ENCODE assay signal across 11 mouse cellular contexts in genomic region chr4:8113558-8113957, GRCm38 (mm10).
A peak's percentile ranks its signal among the peaks of the same experiment; 100 is the strongest.
DNase-seq lines count a peak whose midpoint lies in the region; ATAC-seq and TF ChIP-seq lines count a peak whose summit lies in the region.
"Had no signal": no experiment of that assay in that cellular context is flagged by ENCODE, and none has a peak within 500 bp of the region (broad histone marks: within the 10 kb centered on the region; RNA-seq: fewer than 3 reads in every experiment).

No protein-coding gene starts in this region.

- ATAC-seq in heart, embryonic 11.5 days (replicated peaks; ENCODE audit: insufficient number of reproducible peaks, low FRiP score, low TSS enrichment): no peak
- no peak for ATAC-seq in cerebellum, adult (ENCODE audit: insufficient number of reproducible peaks, low FRiP score, low TSS enrichment)
- ATAC-seq: hindbrain, postnatal 0 days had no signal

- TF ChIP-seq CTCF in heart, adult 2 months (IDR thresholded peaks at IDR 0.05): no peak

- no peaks in the 10 kb centered on the region for H3K79me2 ChIP-seq in heart, adult 2 months (replicated peaks; ENCODE audit: control insufficient read depth, insufficient read depth, low read length)

- H3K4me1 ChIP-seq in heart, embryonic 11.5 days (ENCODE audit: control insufficient read depth, insufficient read depth, low read length): no peaks in the 10 kb centered on the region
- peaks cover 9% of the 10 kb centered on the region for H3K4me1 ChIP-seq in heart, adult 2 months (ENCODE audit: control insufficient read depth, insufficient read depth, low read length)
- H3K4me1 ChIP-seq in forebrain, embryonic 10.5 days: peaks cover 2% of the 10 kb centered on the region; the same call in 1 of the 2 replicates
- H3K4me1 ChIP-seq: limb, embryonic 15.5 days had no signal

- TF ChIP-seq POLR2A in heart, adult 2 months (IDR thresholded peaks at IDR 0.05; ENCODE audit: insufficient read depth, low read depth, low read length): no peak

- no peak overlapping the region for H3K27ac ChIP-seq in heart, embryonic 11.5 days (ENCODE audit: low read depth, low read length)
- peak overlapping the region; percentile 58 for H3K27ac ChIP-seq in heart, adult 2 months
- no peak overlapping the region for H3K27ac ChIP-seq in forebrain, embryonic 10.5 days
- H3K27ac ChIP-seq: hindbrain, postnatal 0 days; limb, embryonic 15.5 days had no signal

- H3K4me2 ChIP-seq in heart, embryonic 11.5 days: no peak overlapping the region
- H3K4me2 ChIP-seq: limb, embryonic 15.5 days had no signal

- WGBS in heart, embryonic 11.5 days (ENCODE audit: insufficient replicate concordance): 53% methylated on average over 3 of the region's 3 CpGs
- WGBS in heart, adult 2 months: 45% methylated on average over 3 of the region's 3 CpGs
- WGBS in forebrain, embryonic 10.5 days: 87% methylated on average over 3 of the region's 3 CpGs

- peak; percentile 74; the same call in 1 of the 2 replicates for TF ChIP-seq EP300 in heart, adult 2 months (IDR thresholded peaks at IDR 0.05; ENCODE audit: insufficient read depth, low read depth, low read length)

- H3K9me3 ChIP-seq in heart, embryonic 11.5 days (replicated peaks; ENCODE audit: control insufficient read depth, low read length): no peaks in the 10 kb centered on the region
- H3K9me3 ChIP-seq in forebrain, embryonic 10.5 days: no peaks in the 10 kb centered on the region
- H3K9me3 ChIP-seq: limb, embryonic 15.5 days had no signal

- no peaks in the 10 kb centered on the region for H3K27me3 ChIP-seq in heart, embryonic 11.5 days (ENCODE audit: control insufficient read depth, insufficient read depth, low read length)
- H3K27me3 ChIP-seq in heart, adult 2 months (ENCODE audit: control insufficient read depth, insufficient read depth, low read length): no peaks in the 10 kb centered on the region
- no peaks in the 10 kb centered on the region for H3K27me3 ChIP-seq in forebrain, embryonic 10.5 days (ENCODE audit: poor library complexity, severe bottlenecking)
- H3K27me3 ChIP-seq: limb, embryonic 15.5 days had no signal

- H3K9ac ChIP-seq in heart, embryonic 11.5 days (ENCODE audit: low read depth, low read length): no peak overlapping the region
- H3K9ac ChIP-seq in heart, adult 2 months (ENCODE audit: low read depth, low read length): no peak overlapping the region
- H3K9ac ChIP-seq: limb, embryonic 15.5 days had no signal

- no peaks in the 10 kb centered on the region for H3K36me3 ChIP-seq in heart, embryonic 11.5 days (ENCODE audit: control insufficient read depth, insufficient read depth, low read length)
- no peaks in the 10 kb centered on the region for H3K36me3 ChIP-seq in heart, adult 2 months (ENCODE audit: control insufficient read depth, insufficient read depth, low read length)
- no peaks in the 10 kb centered on the region for H3K36me3 ChIP-seq in forebrain, embryonic 10.5 days (replicated peaks)
- H3K36me3 ChIP-seq: limb, embryonic 15.5 days had no signal

- no peak overlapping the region for H3K4me3 ChIP-seq in heart, embryonic 11.5 days (ENCODE audit: low read depth, low read length)
- H3K4me3 ChIP-seq in heart, adult 2 months: no peak overlapping the region
- H3K4me3 ChIP-seq in forebrain, embryonic 10.5 days: no peak overlapping the region
- H3K4me3 ChIP-seq: limb, embryonic 15.5 days had no signal

- intact Hi-C loops in heart, adult 2 months (cut with DNase I): loop anchor here (5.0 kb wide), 2 partner anchors 69 to 89 kb away; no protein-coding TSS in a partner anchor

- peak; percentile 97 for DNase-seq in heart, adult 11 months
- DNase-seq in heart, adult 2 months: peak; percentile 26 to 56
- peak; percentile 10 to 20 for DNase-seq in kidney, adult 8-10 months
- peak; percentile 30 for DNase-seq in lung, postnatal 36 days
- DNase-seq in forebrain, embryonic 10.5 days (ENCODE audit: extremely low spot score, low spot score): no peak
- DNase-seq in retina, postnatal 1 day: no peak
- DNase-seq: cerebellum, postnatal 36 days had no signal

Comparison
In these comparisons a context has a peak if more than half of its experiments do, and no peak if none do; other contexts are left out.
1. DNase-seq: peak in heart, adult 11 months (single experiment), heart, adult 2 months (2 of 2), kidney, adult 8-10 months (2 of 2) and lung, postnatal 36 days (single experiment); none in forebrain, embryonic 10.5 days (single experiment) and retina, postnatal 1 day (single experiment).